Mouse (Mus musculus): Measurements from ENCODE around the gene Pnpla8.

The Pnpla8 gene

DNA sequence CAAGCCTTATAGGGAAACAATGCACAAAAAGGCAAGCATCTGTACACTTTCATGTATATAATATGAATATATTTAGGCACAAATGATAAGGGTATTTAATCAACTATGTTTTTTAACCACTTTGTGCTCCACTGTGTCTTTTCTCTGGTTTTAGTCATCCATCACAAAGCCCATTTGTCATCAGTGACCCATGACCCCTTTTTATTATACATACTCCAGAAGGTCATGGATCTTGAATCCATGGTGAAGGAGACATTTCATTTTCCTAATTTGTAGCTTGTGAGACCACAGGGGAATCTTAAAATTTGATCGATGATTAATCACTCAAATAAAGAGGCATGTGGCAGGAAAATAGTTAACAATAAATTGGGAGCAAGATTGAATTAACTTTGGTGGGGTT is 136.7 kb downstream of the Pnpla8 start:
- DNase-seq, result peak; percentile 20

- no peak for DNase-seq
Observed at GRCm38 (mm10) chr12:44371076-44371710, 150.0 kb downstream of the Pnpla8 start.
